Mouse (Mus musculus): ENCODE results near the gene Cnst.

DNA sequence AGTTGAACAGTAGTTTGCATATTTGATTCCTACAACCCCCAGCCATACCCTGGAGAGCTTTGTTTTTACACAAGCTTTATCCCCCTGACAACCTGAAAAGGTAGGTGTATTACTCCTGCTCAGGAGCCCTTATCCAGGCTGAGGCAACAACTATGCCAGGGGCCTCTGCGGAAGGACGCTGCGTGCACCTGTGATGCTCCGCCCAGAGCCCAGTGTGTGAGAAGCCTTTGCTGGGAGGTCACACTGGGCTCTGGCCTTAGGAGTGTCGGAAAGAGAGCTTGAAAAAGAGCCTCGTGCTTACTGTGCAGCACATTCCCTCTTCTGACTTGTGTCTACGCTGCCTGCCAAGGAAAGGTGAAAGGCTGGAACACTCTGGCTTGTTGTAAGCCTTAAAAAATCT is 6.6 kb downstream of the Cnst start:
- no peak for TF ChIP-seq CTCF (IDR thresholded peaks at IDR 0.05; ENCODE audit: low read depth)
- TF ChIP-seq EP300 (IDR thresholded peaks at IDR 0.05; ENCODE audit: low read depth) = no peak

All from liver, embryonic 14.5 days (tissue).